Mouse (Mus musculus): ENCODE results near the gene Senp2. TPM values are rescaled to one million over a fixed set of nuclear protein-coding genes. Genes with fewer than 3 reads are reported as not detected.

Senp2 gene
- total RNA-seq (2012; rRNA removed) (30.3 and 31.7 TPM in 2 replicates), polyA plus RNA-seq (2012; ENCODE audit: insufficient read depth in 1 of 2, insufficient read length in 2 of 2, low read depth in 1 of 2, low replicate concordance in 2 of 2, missing spikeins in 1 of 2) (10 to 100 TPM in 1 of 2 experiments, not detected in 1; 54.7 TPM)

GRCm38 (mm10) chr16:22009099-22009584 lies at the start of gene Senp2:
TSS of gene Senp2 (plus strand) at chr16:22009484.
- Histone ChIP-seq H3K9me3 (replicated peaks; ENCODE audit: insufficient read depth, low read length) (no peaks in the 10 kb centered on the region), H3K4me1 (ENCODE audit: control insufficient read depth in 1 of 2, insufficient read depth in 2 of 2, low read length in 2 of 2) (peaks cover 7% of the 10 kb centered on the region in 2 experiments; a peak in 3 of 4 replicates), H3K27me3 (ENCODE audit: control insufficient read depth in 1 of 2, insufficient read depth in 2 of 2, low read length in 2 of 2) (peaks cover 0 to 1% of the 10 kb centered on the region in 2 experiments; a peak in 1 of 4 replicates), H3K36me3 (ENCODE audit: control insufficient read depth in 1 of 2, insufficient read depth in 2 of 2, low read length in 2 of 2) (peaks cover 4 to 23% of the 10 kb centered on the region in 2 experiments; a peak in 2 of 4 replicates), H3K4me3 (ENCODE audit: control insufficient read depth in 1 of 2, insufficient read depth in 1 of 2, low read depth in 2 of 2, low read length in 2 of 2) (peak within 1 kb of the TSS; percentile 82 to 96), H3K27ac (ENCODE audit: control insufficient read depth, low read depth, low read length) (peak within 1 kb of the TSS; percentile 6), H3K79me2 (ENCODE audit: control insufficient read depth, insufficient read depth, low read length, poor library complexity) (peaks cover 28% of the 10 kb centered on the region), H3K9ac (ENCODE audit: control insufficient read depth, low read depth, low read length, poor library complexity, severe bottlenecking) (peak within 1 kb of the TSS; percentile 90)
- DNase-seq (ENCODE audit: low read depth, low spot score): peak; percentile 100
- TF ChIP-seq KAT2A (conservative IDR thresholded peaks at IDR 0.05; ENCODE audit: low read depth, low read length) (no peak; the same call in 1 of the 2 replicates), NELFE (IDR thresholded peaks at IDR 0.05; ENCODE audit: low read depth, low read length) (peak; percentile 58; the same call in 1 of the 2 replicates), MYB (IDR thresholded peaks at IDR 0.05; ENCODE audit: low read depth, low read length) (no peak), EP300 (IDR thresholded peaks at IDR 0.05; ENCODE audit: low read depth in 1 of 2, low read length in 2 of 2) (0 out of 4 replicates have a peak, but pooled peaks of 1 of the 2 experiments have one; percentile 29), USF1 (IDR thresholded peaks at IDR 0.05; ENCODE audit: low read depth, low read length) (peak; percentile 71), ZC3H11A (IDR thresholded peaks at IDR 0.05; ENCODE audit: low read depth, low read length) (peak; percentile 32; the same call in 1 of the 2 replicates), CTCF (IDR thresholded peaks at IDR 0.05 in 2 of 3, conservative IDR thresholded peaks at IDR 0.05 in 1 of 3; ENCODE audit: control insufficient read depth in 1 of 3, insufficient read depth in 1 of 3, low read depth in 2 of 3, low read length in 3 of 3, poor library complexity in 1 of 3, severe bottlenecking in 1 of 3) (no peak), MAZ (IDR thresholded peaks at IDR 0.05; ENCODE audit: low read depth, low read length) (0 out of 2 replicates have a peak, but pooled peaks have one; percentile 49), RAD21 (IDR thresholded peaks at IDR 0.05; ENCODE audit: low read depth, low read length) (no peak), POLR2A (IDR thresholded peaks at IDR 0.05; ENCODE audit: control insufficient read depth in 1 of 2, insufficient read depth in 1 of 2, low read depth in 1 of 2, low read length in 2 of 2, poor library complexity in 1 of 2) (peak; percentile 56 to 66; a peak in 2 of 4 replicates), MYC (IDR thresholded peaks at IDR 0.05; ENCODE audit: low read depth, low read length) (peak; percentile 94), ETS1 (IDR thresholded peaks at IDR 0.05; ENCODE audit: low read depth, low read length) (peak; percentile 94), CHD1 (IDR thresholded peaks at IDR 0.05; ENCODE audit: low read depth, low read length) (no peak), GATA1 (IDR thresholded peaks at IDR 0.05; ENCODE audit: low read depth, low read length) (no peak), ZMIZ1 (IDR thresholded peaks at IDR 0.05; ENCODE audit: low read depth, low read length) (no peak), RCOR1 (IDR thresholded peaks at IDR 0.05; ENCODE audit: low read depth, low read length) (no peak), MAFK (IDR thresholded peaks at IDR 0.05; ENCODE audit: borderline replicate concordance, low read depth, low read length) (no peak), SMC3 (IDR thresholded peaks at IDR 0.05; ENCODE audit: low read depth, low read length) (no peak), TAL1 (IDR thresholded peaks at IDR 0.05; ENCODE audit: low read length) (no peak), ZKSCAN1 (IDR thresholded peaks at IDR 0.05; ENCODE audit: low read depth, low read length) (no peak), UBTF (IDR thresholded peaks at IDR 0.05; ENCODE audit: borderline replicate concordance, insufficient read depth, low read depth, low read length) (no peak), CHD2 (IDR thresholded peaks at IDR 0.05; ENCODE audit: low read length) (no peak), NRF1 (IDR thresholded peaks at IDR 0.05; ENCODE audit: insufficient read depth, low read depth, low read length, poor library complexity, severe bottlenecking) (peak; percentile 82), HCFC1 (IDR thresholded peaks at IDR 0.05; ENCODE audit: low read depth, low read length) (peak; percentile 92), GABPA (IDR thresholded peaks at IDR 0.05; ENCODE audit: low read depth, low read length) (no peak), MAX (IDR thresholded peaks at IDR 0.05; ENCODE audit: low read length) (peak; percentile 98), ZNF384 (IDR thresholded peaks at IDR 0.05; ENCODE audit: low read depth, low read length) (no peak), TCF12 (IDR thresholded peaks at IDR 0.05; ENCODE audit: low read depth, low read length) (peak; percentile 54; the same call in 1 of the 2 replicates), E2F4 (IDR thresholded peaks at IDR 0.05; ENCODE audit: borderline replicate concordance, low read depth, low read length) (peak; percentile 77; the same call in 1 of the 2 replicates), POLR2AphosphoS2 (IDR thresholded peaks at IDR 0.05; ENCODE audit: low read length) (no peak), ELF1 (IDR thresholded peaks at IDR 0.05; ENCODE audit: low read depth, low read length) (peak; percentile 95), TBP (IDR thresholded peaks at IDR 0.05; ENCODE audit: low read depth, low read length) (peak; percentile 57), JUND (IDR thresholded peaks at IDR 0.05; ENCODE audit: low read depth, low read length) (no peak), MXI1 (IDR thresholded peaks at IDR 0.05; ENCODE audit: low read depth, low read length) (peak; percentile 100), POLR2AphosphoS5 (IDR thresholded peaks at IDR 0.05; ENCODE audit: borderline replicate concordance, low read depth, low read length) (no peak), MEF2A (IDR thresholded peaks at IDR 0.05; ENCODE audit: extremely low read depth, insufficient replicate concordance, low read depth, low read length, poor library complexity, severe bottlenecking) (no peak), BHLHE40 (IDR thresholded peaks at IDR 0.05; ENCODE audit: borderline replicate concordance, low read depth, low read length) (no peak)
